Mouse (Mus musculus) CD4-positive, CD25-positive, alpha-beta regulatory T cell, adult 2 months (primary cell): ENCODE data around the gene Ak5.

Experiments
- DNase-seq: peaks from one replicate; pipeline ENCODE4 v3.0.0-alpha.2; 2012; ENCODE audit warnings: low read depth, low spot score

Ak5 gene

DNA sequence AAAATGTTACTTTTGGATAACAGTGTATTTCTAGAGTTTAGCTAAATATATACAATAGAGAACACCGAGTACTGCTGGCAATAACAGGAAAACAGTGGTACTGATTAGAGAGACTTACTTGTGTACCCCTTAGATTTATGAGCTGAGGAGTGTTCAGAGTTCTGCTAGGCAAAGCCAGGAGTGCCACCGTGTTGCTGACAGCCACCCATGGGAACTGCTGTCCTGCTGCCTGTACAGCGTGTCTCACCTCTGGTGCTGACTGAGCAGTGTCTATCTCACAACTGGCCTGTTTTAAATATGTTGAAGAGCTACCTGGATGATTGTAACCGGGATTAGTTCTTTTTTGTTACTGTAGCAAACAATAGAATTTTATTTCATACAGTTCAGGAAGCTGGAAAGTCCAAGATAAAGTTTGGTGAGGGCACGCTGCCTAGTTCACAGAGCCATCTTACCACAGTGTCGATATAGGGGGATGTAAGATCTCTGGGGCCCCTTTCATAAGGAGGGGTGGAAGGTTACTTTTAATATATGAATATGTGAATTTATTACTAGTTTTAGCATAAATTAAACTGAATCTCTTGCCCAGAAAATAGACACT lies 103.5 kb downstream of the Ak5 start:
- DNase-seq: no peak

- DNase-seq: no peak
Observed at GRCm38 (mm10) chr3:152563833-152564232, 104.3 kb downstream of the Ak5 start.

DNA sequence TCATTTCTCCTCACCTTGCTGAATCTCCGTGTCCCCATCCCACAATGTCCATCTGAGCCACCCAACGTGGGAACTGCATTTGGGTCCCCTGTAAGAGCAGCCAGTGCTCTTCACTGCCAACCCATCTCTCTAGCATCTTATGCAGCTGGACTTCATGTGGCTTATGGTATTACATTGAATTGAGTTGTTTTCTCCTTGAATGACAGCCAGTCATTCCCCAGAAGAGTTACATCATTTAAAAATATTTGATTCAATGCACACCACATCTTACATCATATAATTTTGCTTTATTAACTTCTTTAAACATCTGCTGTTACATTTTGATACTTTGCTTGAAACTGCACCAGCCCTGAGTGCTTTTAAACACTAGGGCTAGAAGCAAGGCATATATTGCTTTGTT lies 106.5 kb downstream of the Ak5 start:
- DNase-seq: no peak

- DNase-seq: no peak
Observed at GRCm38 (mm10) chr3:152559295-152559694, 108.9 kb downstream of the Ak5 start.

DNA sequence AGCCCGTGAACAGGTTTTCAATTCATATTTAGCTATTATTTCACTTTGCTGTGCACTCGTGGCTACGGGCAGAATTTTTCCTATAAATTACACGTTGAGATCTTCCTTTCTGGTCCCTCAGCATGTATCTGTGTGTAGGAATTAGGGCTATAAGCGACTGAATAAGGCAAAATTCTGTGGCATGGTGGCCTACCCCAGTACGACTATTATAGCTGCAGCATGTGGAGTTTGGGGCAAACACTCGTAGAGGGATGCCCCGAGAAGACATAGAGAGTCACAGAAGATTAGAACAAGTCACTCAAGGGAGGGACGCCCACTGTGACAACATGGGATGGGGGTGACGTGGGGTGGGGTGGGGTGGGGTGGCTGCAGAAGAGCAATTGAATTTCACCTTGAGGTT lies 110.1 kb downstream of the Ak5 start:
- DNase-seq: no peak

DNA sequence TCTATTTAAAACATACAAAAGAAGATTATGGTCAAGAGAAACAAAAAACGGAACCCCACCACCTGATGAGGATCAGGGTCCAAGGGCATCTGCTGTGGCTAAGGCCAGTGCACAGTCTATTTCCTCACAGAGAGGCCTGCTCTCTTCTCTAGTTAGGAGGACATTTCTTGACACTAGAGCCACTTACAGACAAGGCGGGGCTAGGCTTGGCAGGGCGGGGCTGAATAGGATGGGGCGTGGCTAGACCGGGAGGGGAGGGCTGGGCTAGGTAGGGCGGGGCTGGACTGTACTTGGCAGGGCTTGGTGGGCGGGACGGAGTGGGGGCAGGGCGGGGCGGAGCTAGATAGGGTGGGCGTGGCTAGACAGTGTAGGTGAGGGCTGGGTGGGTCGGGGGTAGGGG lies 110.5 kb downstream of the Ak5 start:
- peak; percentile 2 for DNase-seq

DNA sequence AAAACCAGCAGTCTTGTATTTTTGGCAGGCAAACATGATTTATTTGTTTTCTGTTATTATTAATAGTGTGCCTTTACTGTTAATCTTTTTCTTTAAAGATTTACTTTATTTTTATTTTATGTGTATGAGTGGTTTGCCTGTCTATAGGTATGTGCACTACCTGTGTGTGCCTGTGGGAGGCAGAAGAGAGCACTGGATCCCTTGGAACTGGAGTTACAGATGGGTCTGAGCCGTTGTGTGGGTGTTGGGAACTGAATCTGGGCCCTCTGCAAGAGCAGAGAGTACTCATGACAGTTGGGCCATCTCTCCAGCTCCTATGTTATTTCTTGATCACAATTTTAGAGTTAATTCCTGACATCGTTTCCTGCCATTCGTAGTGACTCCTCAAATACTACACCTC lies 111.2 kb downstream of the Ak5 start:
- no peak for DNase-seq

DNA sequence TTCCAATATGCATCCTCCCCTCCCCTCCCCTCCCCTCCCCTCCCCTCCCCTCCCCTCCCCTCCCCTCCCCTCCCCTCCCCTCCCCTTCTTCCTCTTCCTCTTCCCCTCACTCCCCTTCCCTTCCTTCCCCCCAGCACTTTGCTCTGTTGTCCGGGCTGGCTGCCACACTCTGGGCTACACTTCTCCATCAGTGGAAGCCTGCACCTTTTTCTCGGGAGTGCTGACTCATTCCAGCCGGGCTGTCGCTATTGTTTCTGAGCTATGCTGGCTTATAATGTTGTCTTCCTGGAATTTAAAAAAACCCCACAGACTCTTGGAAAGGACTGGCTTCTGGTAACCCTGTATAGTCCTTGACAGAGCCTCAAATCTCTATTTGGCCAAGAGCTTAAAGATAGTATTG lies 111.7 kb downstream of the Ak5 start:
- no peak for DNase-seq

DNA sequence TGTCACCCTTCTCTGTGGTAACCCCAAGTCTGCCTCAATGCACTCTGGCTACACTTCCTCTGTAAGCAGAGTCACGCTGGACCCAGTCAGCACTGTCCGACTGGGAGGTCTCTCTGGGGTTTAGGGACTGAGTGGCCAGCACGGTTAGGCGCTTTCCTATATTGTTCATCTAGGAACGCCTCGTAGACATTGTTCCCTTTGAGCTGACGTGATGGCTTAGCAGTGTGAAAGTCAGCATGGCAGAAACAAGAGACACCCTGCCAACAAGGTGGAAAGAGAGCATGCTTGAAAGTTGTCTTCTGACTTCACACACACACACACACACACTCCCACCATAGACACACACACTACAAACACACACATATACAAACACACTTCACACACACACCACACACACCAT lies 112.9 kb downstream of the Ak5 start:
- no peak for DNase-seq

- no peak for DNase-seq
Observed at GRCm38 (mm10) chr3:152554366-152554765, 113.8 kb downstream of the Ak5 start.

- DNase-seq: no peak
Observed at GRCm38 (mm10) chr3:152552641-152553040, 115.5 kb downstream of the Ak5 start.

DNA sequence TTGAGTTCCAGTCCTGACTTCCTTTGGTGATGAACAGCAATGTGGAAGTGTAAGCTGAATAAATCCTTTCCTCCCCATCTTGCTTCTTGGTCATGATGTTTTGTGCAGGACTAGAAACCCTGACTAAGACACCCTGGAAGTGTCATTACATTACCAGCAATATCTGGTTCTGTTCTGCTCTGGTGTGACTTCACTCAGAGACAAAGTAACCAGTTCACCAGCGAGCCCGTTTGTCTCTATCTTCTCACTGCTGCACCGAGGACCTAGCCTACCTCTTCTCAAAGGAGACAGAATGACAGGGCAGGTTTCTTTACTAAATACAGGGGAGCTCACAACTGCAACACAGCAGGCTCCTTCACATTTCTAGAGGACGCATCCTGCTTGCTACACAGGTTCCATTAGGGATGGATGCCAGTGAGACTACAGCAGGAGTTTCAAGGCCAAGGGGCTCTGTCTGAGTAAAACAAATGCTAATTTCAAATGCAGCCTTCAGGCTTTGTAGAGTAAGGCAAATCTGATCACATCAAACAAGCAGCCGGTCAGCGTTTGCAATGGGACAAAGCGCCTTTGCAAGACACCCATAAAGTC lies 117.5 kb downstream of the Ak5 start:
- no peak for DNase-seq

- no peak for DNase-seq
Observed at GRCm38 (mm10) chr3:152550031-152550430, 118.1 kb downstream of the Ak5 start.

- no peak for DNase-seq
Observed at GRCm38 (mm10) chr3:152544921-152545320, 123.2 kb downstream of the Ak5 start.

DNA sequence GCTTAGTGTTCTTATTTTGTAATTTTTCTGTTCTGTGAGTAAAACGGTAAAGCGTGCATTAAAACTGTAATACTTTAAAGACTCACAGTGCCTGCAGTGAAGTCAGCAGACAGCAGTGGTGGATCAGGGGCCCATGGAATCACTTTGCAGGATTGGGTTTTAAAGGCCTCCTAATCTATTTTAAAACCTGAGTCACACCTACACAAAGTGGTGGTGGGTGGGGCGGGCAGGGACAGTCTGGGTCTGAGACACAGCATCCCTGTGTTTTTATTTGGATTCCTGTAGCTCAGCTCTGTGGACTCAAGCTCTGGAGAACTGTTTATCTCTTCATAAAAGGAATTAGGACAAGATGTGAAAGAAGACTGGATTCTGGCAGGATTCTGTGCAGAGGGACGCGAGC lies 125.9 kb downstream of the Ak5 start:
- no peak for DNase-seq

GRCm38 (mm10) chr3:152530344-152530743 lies 137.8 kb downstream of the Ak5 start:
- no peak for DNase-seq

DNA sequence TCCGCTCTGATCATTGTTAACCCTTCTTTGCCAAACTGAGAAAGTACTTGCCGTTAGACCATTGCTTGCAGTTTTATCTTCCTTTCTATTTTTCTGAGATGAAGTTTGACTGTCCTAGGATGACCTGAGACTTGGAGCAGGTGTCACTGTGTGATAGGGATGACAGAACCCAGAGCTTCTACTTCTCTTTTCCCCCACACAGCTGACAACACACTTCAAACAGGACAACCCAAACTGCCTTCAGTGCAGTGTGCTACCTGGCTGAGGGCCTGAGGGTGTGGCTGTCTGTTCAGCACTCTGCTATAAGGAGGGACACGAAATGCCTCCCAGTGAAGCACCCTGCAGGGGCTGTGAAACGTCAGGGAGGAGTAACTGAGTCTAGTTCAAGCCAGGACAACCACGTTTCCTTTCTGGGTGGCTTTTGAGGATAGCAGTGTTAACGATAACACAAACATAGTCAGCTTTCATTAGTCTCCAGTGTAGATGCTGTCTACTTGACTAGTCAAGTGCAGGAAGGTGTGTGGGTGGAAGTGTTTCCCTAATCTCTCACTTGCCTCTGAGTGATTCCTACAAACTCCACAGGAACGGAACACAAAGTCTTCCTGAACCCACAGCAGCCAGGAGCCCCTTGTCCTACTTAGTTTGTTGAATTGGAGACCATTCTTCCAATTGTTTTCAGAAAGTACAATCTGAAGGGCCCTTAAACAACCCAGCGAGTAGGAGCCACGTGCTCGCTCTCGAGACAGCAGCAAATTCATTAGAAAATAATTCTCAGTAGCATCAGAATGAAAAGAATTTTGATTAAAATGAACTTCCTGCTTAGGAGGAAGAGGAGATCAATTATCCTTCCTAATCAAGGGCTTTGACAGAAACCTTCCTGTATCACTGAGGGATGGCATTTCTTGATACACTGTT lies 138.8 kb downstream of the Ak5 start:
- DNase-seq: no peak

GRCm38 (mm10) chr3:152526721-152527120 lies 141.4 kb downstream of the Ak5 start:
- DNase-seq: no peak

DNA sequence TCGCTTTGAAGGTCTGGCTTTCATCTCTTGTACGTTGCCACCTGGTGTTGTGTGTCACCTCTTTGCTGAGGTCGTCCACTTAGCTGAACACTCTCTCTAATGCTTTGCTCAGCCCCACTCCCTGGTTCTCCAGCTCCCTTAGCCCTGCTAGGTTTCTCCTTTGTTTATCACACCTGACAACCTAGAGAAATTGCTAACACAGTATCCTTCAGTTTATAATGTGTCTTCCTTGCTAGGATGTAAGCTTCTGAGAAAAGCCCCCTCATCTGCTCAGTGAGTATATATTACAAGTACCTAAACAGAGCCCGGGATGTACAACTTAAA lies 144.9 kb downstream of the Ak5 start:
- no peak for DNase-seq

DNA sequence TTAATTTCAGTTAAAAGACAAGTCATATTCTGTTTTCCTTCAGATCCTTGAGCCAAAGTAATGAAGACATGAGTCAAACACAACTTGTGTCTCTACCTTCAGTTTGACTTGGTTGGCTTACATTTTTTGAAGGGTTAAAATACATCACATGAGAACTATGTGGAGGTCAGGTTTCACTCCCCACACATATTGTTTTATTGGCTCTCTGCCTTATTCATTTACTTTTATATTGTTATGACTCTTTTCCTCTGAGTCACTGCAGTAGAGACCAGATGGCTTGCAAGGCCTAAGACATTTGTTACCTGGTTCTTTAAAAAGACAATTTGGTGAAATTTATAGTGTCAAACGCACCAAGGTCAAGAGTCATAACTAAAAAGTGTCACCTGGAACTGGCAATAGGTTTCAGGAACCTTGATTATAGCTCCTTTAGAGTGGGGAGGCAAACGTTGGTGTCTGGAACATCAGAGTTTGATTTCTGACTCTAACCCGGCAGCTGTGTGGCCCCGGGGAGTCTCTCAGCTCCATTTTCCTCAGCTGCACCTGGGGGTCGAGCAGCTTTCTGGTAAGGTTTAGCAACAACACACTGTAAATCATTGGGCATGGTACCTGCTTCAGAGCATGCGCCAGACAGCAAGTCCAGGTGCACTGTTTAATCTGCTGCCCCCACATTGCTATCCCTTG lies 145.4 kb downstream of the Ak5 start:
- no peak for DNase-seq

DNA sequence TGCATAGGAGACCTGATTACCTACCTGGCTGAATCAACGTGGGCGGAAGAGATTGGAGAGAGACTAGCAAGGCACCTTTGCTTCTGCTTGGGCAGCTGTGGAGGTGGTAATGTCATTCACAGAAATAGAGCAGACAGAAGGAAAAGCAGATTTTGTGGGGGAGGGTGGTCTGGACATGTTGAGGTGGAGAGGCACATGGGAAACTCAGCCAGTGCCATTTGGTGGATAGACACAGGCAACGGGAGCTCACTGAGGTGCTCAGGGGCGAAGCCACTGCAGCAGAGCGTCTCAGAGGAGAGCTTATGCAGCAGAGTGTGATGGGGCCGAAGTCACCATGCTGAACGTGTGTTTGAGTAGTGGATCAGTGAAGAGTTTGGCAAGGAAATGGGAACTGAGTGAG lies 147.1 kb downstream of the Ak5 start:
- DNase-seq: no peak

DNA sequence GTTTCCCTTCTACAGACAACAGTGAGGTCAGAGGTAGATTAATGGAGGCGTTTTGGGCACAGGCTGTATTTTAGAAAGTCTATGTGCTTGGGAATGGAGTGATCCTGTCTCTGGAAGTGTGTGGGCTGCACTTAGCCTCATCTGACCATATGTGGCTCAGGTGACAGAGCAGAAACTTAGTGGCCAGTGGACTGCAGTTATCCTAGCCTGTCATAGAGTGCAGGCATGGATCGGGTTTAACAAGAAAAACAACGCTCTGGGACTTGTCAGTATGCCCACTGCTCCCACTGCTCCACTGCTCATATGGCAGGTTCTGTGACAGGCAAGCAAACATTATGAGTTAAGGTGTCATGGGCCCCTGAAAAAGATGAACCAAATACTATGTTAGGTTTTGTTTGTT lies 148.1 kb downstream of the Ak5 start:
- no peak for DNase-seq

DNA sequence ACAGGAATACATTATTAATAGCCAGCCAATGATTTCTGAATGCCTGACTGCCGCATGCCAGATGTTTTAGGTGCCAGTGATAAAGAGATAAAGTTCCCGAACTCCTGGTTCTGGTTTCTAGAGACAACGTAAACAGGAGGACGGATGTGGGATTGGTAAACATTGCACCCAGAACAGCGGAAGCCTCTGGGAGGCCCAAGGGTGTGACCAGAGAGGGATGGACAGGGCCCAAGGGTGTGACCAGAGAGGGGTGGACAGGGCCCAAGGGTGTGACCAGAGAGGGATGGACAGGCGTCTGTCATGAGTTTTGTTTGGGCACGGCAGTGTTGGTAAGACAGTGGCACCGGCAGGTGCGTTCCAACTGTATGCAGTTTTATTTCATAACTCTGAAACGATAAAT lies 148.6 kb downstream of the Ak5 start:
- no peak for DNase-seq
